Mouse (Mus musculus) MEL (cell line): ENCODE measurements around the gene Zfp326. TPM values are rescaled to one million over a fixed set of nuclear protein-coding genes. Genes with fewer than 3 reads are reported as not detected.

Experiments
- DNase-seq: peaks from one replicate; pipeline ENCODE4 v3.0.0; 2011; ENCODE audit warnings: low read depth, low spot score
- H3K27ac ChIP-seq: 2 replicates; pipeline ENCODE4 v1.5.1; 2012; ENCODE audit warnings: low read depth, mild to moderate bottlenecking, control low read depth, low read length, moderate library complexity; ENCODE audit not compliant: control insufficient read depth
- H3K27me3 ChIP-seq, 2 experiments: fragments of 150-350 bp in 1 of 2; sonication (generic) in 1 of 2; 2 replicates each; pipeline ENCODE4 v1.6.1; 2012; ENCODE audit warnings: low read length in 2 of 2, mild to moderate bottlenecking in 2 of 2, improper control_type of control experiment in 1 of 2, moderate library complexity in 1 of 2; ENCODE audit not compliant: insufficient read depth in 2 of 2, control insufficient read depth in 1 of 2
- H3K36me3 ChIP-seq, 2 experiments: 2 replicates each; pipeline ENCODE4 v1.6.1; 2012 to 2014; ENCODE audit warnings: low read length in 2 of 2, improper control_type of control experiment in 1 of 2, inconsistent platforms in 1 of 2, mild to moderate bottlenecking in 1 of 2; ENCODE audit not compliant: insufficient read depth in 2 of 2, control insufficient read depth in 1 of 2
- H3K4me1 ChIP-seq, 2 experiments: fragments of 150-350 bp in 1 of 2; sonication (generic) in 1 of 2; 2 replicates each; pipeline ENCODE4 v1.6.1; 2012; ENCODE audit warnings: low read length in 2 of 2, improper control_type of control experiment in 1 of 2, mild to moderate bottlenecking in 1 of 2; ENCODE audit not compliant: insufficient read depth in 2 of 2, control insufficient read depth in 1 of 2
- H3K4me3 ChIP-seq, 2 experiments: fragments of 150-350 bp in 1 of 2; sonication (generic) in 1 of 2; 2 replicates each; pipeline ENCODE4 v1.5.1; 2012; ENCODE audit warnings: low read depth in 2 of 2, low read length in 2 of 2, mild to moderate bottlenecking in 2 of 2, moderate library complexity in 2 of 2, control low read depth in 1 of 2, improper control_type of control experiment in 1 of 2; ENCODE audit not compliant: control insufficient read depth in 1 of 2, insufficient read depth in 1 of 2
- H3K79me2 ChIP-seq: 2 replicates; pipeline ENCODE4 v1.6.1; 2012; ENCODE audit warnings: mild to moderate bottlenecking, low read length, moderate library complexity; ENCODE audit not compliant: control insufficient read depth, poor library complexity, insufficient read depth
- H3K9ac ChIP-seq: 2 replicates; pipeline ENCODE4 v1.6.1; 2012; ENCODE audit warnings: low read depth, mild to moderate bottlenecking, control low read depth, low read length, moderate library complexity; ENCODE audit not compliant: control insufficient read depth, poor library complexity, severe bottlenecking
- H3K9me3 ChIP-seq: fragments of 150-350 bp; sonication (generic); replicated peaks from 2 replicates; pipeline ENCODE4 v1.6.1; 2012; ENCODE audit warnings: mild to moderate bottlenecking, low read length, improper control_type of control experiment, moderate library complexity; ENCODE audit not compliant: insufficient read depth
- CHD1 ChIP-seq: IDR thresholded peaks from 2 replicates; pipeline ENCODE4 v1.6.1; 2012; ENCODE audit warnings: low read depth, mild to moderate bottlenecking, inconsistent platforms, low read length, improper control_type of control experiment
- CHD2 ChIP-seq: IDR thresholded peaks from 2 replicates; pipeline ENCODE4 v1.6.1; 2011; ENCODE audit warnings: low read length, improper control_type of control experiment
- CTCF ChIP-seq, 3 experiments: IDR thresholded peaks in 2 of 3; conservative IDR thresholded peaks in 1 of 3; 2 replicates each; pipeline ENCODE4 v1.5.1; 2011 to 2012; ENCODE audit warnings: low read length in 3 of 3, low read depth in 2 of 3, mild to moderate bottlenecking in 2 of 3, improper control_type of control experiment in 1 of 3, inconsistent platforms in 1 of 3, mixed read lengths in 1 of 3, moderate library complexity in 1 of 3; ENCODE audit not compliant: control insufficient read depth in 1 of 3, insufficient read depth in 1 of 3, poor library complexity in 1 of 3, severe bottlenecking in 1 of 3
- E2F4 ChIP-seq: IDR thresholded peaks from 2 replicates; pipeline ENCODE4 v1.6.1; 2011; ENCODE audit warnings: low read depth, low read length, improper control_type of control experiment, borderline replicate concordance
- GABPA ChIP-seq: IDR thresholded peaks from 2 replicates; pipeline ENCODE4 v1.6.1; 2012; ENCODE audit warnings: low read depth, mild to moderate bottlenecking, inconsistent platforms, low read length, improper control_type of control experiment, moderate library complexity
- GATA1 ChIP-seq: IDR thresholded peaks from 2 replicates; pipeline ENCODE4 v1.6.1; 2011; ENCODE audit warnings: low read depth, low read length, improper control_type of control experiment
- HCFC1 ChIP-seq: IDR thresholded peaks from 2 replicates; pipeline ENCODE4 v1.6.1; 2012; ENCODE audit warnings: low read depth, mild to moderate bottlenecking, inconsistent platforms, low read length, improper control_type of control experiment, moderate library complexity
- JUND ChIP-seq: IDR thresholded peaks from 2 replicates; pipeline ENCODE4 v1.6.1; 2011; ENCODE audit warnings: low read depth, mild to moderate bottlenecking, improper control_type of control experiment, low read length
- KAT2A ChIP-seq: conservative IDR thresholded peaks from 2 replicates; pipeline ENCODE4 v1.6.1; 2012; ENCODE audit warnings: low read depth, low read length, improper control_type of control experiment, inconsistent platforms
- MAX ChIP-seq: IDR thresholded peaks from 2 replicates; pipeline ENCODE4 v1.6.1; 2011; ENCODE audit warnings: low read length, improper control_type of control experiment
- MAZ ChIP-seq: IDR thresholded peaks from 2 replicates; pipeline ENCODE4 v1.6.1; 2012; ENCODE audit warnings: low read depth, mild to moderate bottlenecking, inconsistent platforms, low read length, improper control_type of control experiment
- MYB ChIP-seq: IDR thresholded peaks from 2 replicates; pipeline ENCODE4 v1.6.1; 2011; ENCODE audit warnings: mild to moderate bottlenecking, low read depth, low read length, improper control_type of control experiment
- MYC ChIP-seq: IDR thresholded peaks from 2 replicates; pipeline ENCODE4 v1.6.1; 2011; ENCODE audit warnings: low read depth, mild to moderate bottlenecking, low read length, improper control_type of control experiment, moderate library complexity
- POLR2AphosphoS2 ChIP-seq: IDR thresholded peaks from 2 replicates; pipeline ENCODE4 v1.6.1; 2011; ENCODE audit warnings: low read length, improper control_type of control experiment
- RAD21 ChIP-seq: IDR thresholded peaks from 2 replicates; pipeline ENCODE4 v1.6.1; 2011; ENCODE audit warnings: mild to moderate bottlenecking, low read depth, low read length, improper control_type of control experiment
- SMC3 ChIP-seq: IDR thresholded peaks from 2 replicates; pipeline ENCODE4 v1.6.1; 2011; ENCODE audit warnings: low read depth, low read length, improper control_type of control experiment
- TBP ChIP-seq: IDR thresholded peaks from 2 replicates; pipeline ENCODE4 v1.8.0; 2011; ENCODE audit warnings: low read depth, low read length, improper control_type of control experiment
- TCF12 ChIP-seq: IDR thresholded peaks from 2 replicates; pipeline ENCODE4 v1.6.1; 2014; ENCODE audit warnings: low read depth, mild to moderate bottlenecking, inconsistent platforms, low read length, improper control_type of control experiment, moderate library complexity
- UBTF ChIP-seq: IDR thresholded peaks from 2 replicates; pipeline ENCODE4 v1.6.1; 2012; ENCODE audit warnings: low read depth, mild to moderate bottlenecking, inconsistent platforms, low read length, improper control_type of control experiment, moderate library complexity, borderline replicate concordance; ENCODE audit not compliant: insufficient read depth
- USF1 ChIP-seq: IDR thresholded peaks from 2 replicates; pipeline ENCODE4 v1.6.1; 2014; ENCODE audit warnings: low read depth, mild to moderate bottlenecking, inconsistent platforms, low read length, improper control_type of control experiment, moderate library complexity
- USF2 ChIP-seq, 2 experiments: IDR thresholded peaks; 2 replicates each; pipeline ENCODE4 v1.6.1; 2011 to 2012; ENCODE audit warnings: improper control_type of control experiment in 2 of 2, low read length in 2 of 2, borderline replicate concordance in 1 of 2, inconsistent platforms in 1 of 2, low read depth in 1 of 2, mild to moderate bottlenecking in 1 of 2; ENCODE audit not compliant: insufficient read depth in 1 of 2
- ZC3H11A ChIP-seq: IDR thresholded peaks from 2 replicates; pipeline ENCODE4 v1.6.1; 2012; ENCODE audit warnings: low read depth, mild to moderate bottlenecking, inconsistent platforms, low read length, improper control_type of control experiment
- ZKSCAN1 ChIP-seq: IDR thresholded peaks from 2 replicates; pipeline ENCODE4 v1.6.1; 2012; ENCODE audit warnings: low read depth, mild to moderate bottlenecking, inconsistent platforms, low read length, improper control_type of control experiment, moderate library complexity
- ZNF384 ChIP-seq: IDR thresholded peaks from 2 replicates; pipeline ENCODE4 v1.6.1; 2012; ENCODE audit warnings: low read depth, mild to moderate bottlenecking, inconsistent platforms, low read length, improper control_type of control experiment
- polyA plus RNA-seq, 2 experiments: library from polyadenylated mRNA; stranded (reverse) in 1 of 2; unstranded in 1 of 2; fragments of >175 nt in 1 of 2; fragments of >200 nt in 1 of 2; gene quantifications; 2 replicates each; pipeline versions ENCODE4 v1.2.1 to v1.2.4; 2012; ENCODE audit warnings: low replicate concordance in 2 of 2, low read depth in 1 of 2; ENCODE audit not compliant: insufficient read length in 2 of 2, insufficient read depth in 1 of 2, missing spikeins in 1 of 2
- total RNA-seq: library from RNA; depleted of rRNA; stranded (reverse); fragments of 300-350 nt; gene quantifications from 2 replicates; pipeline ENCODE4 v1.2.3, GENCODE M21; 2012

Gene Zfp326
- total and polyA plus RNA-seq, 3 experiments = 6.4 to 17.6 TPM; not detected in 1

DNA sequence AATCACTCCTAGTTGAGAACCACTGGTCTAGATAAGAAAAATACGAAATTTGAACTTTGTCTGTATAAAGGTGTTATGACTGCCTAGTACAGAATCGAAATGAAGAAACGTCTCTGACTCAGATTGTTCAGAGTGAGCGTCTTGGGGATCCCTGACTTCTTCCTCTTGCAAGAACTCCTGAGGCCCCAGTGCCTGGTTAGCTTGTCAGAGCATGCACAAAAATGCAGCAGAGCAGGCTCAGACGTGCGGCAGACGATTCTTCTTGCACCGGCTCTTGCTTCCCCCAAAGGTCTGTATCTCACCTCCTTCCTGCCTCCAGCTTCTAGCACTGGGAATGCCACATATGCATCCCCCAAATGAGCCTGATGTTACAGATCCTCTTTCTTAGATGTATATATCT, 48.0 kb downstream of the Zfp326 start:
- TF ChIP-seq ZC3H11A (no peak), UBTF (no peak), ZNF384 (no peak), E2F4 (no peak), GABPA (no peak), MAZ (no peak), MYB (no peak), CHD2 (no peak), TBP (no peak), CTCF (IDR thresholded peaks at IDR 0.05 in 2 of 3, conservative IDR thresholded peaks at IDR 0.05 in 1 of 3; ENCODE audit: control insufficient read depth in 1 of 3, insufficient read depth in 1 of 3, low read depth in 2 of 3, low read length in 3 of 3, poor library complexity in 1 of 3, severe bottlenecking in 1 of 3) (no peak), POLR2AphosphoS2 (no peak), USF2 (IDR thresholded peaks at IDR 0.05; ENCODE audit: borderline replicate concordance in 1 of 2, insufficient read depth in 1 of 2, low read depth in 1 of 2, low read length in 2 of 2) (no peak), MYC (no peak), USF1 (no peak), JUND (no peak), KAT2A (no peak), GATA1 (no peak)
- H3K79me2 ChIP-seq = no peaks in the 10 kb centered on the region
- DNase-seq = no peak
- H3K4me1 ChIP-seq = no peaks in the 10 kb centered on the region
- no peaks in the 10 kb centered on the region for H3K27me3 ChIP-seq
- no peak overlapping the region for H3K4me3 ChIP-seq
- H3K9me3 ChIP-seq = no peaks in the 10 kb centered on the region
- no peak overlapping the region for H3K27ac ChIP-seq
- H3K36me3 ChIP-seq = no peaks in the 10 kb centered on the region
- no peak overlapping the region for H3K9ac ChIP-seq

- no peak for TF ChIP-seq HCFC1
- TF ChIP-seq CHD1 = no peak
- TF ChIP-seq SMC3 = peak; percentile 32
- TF ChIP-seq MAX = no peak
- no peak for TF ChIP-seq GATA1
- TF ChIP-seq ZKSCAN1 = no peak
- TF ChIP-seq TCF12 = no peak
- TF ChIP-seq MYB = no peak
- peak; percentile 34; the same call in 1 of the 2 replicates for TF ChIP-seq ZC3H11A
- peak; percentile 60 for TF ChIP-seq RAD21
- no peak for TF ChIP-seq E2F4
- peak; percentile 48 to 68 (median 62) for TF ChIP-seq CTCF (IDR thresholded peaks at IDR 0.05 in 2 of 3, conservative IDR thresholded peaks at IDR 0.05 in 1 of 3; ENCODE audit: control insufficient read depth in 1 of 3, insufficient read depth in 1 of 3, low read depth in 2 of 3, low read length in 3 of 3, poor library complexity in 1 of 3, severe bottlenecking in 1 of 3)
- no peaks in the 10 kb centered on the region for H3K27me3 ChIP-seq
- peak; percentile 36 for DNase-seq
- no peak overlapping the region for H3K9ac ChIP-seq
- no peak overlapping the region for H3K27ac ChIP-seq
- no peaks in the 10 kb centered on the region for H3K36me3 ChIP-seq
- no peaks in the 10 kb centered on the region for H3K9me3 ChIP-seq
- no peak overlapping the region for H3K4me3 ChIP-seq
- H3K4me1 ChIP-seq = no peaks in the 10 kb centered on the region
- H3K79me2 ChIP-seq = no peaks in the 10 kb centered on the region
These were observed 49.3 kb downstream of the Zfp326 start for GRCm38 (mm10) chr5:105925568-105926255.
